Mouse (Mus musculus) brain, embryonic 14.5 days (tissue): ENCODE data around the gene Alkbh4.

ENCODE experiments used
- CTCF ChIP-seq: fragments of 200-500 bp; IDR thresholded peaks from 2 replicates; pipeline ENCODE4 v1.5.1; 2012; ENCODE audit warnings: inconsistent platforms, mild to moderate bottlenecking, moderate library complexity, borderline replicate concordance; ENCODE audit not compliant: insufficient read depth, insufficient read length; ENCODE audit errors: extremely low read depth
- POLR2A ChIP-seq: fragments of 200-500 bp; IDR thresholded peaks from 2 replicates; pipeline ENCODE4 v1.6.1; 2012; ENCODE audit warnings: mild to moderate bottlenecking, inconsistent platforms, borderline replicate concordance; ENCODE audit not compliant: poor library complexity, insufficient read depth, insufficient read length, severe bottlenecking; ENCODE audit errors: extremely low read depth

DNA sequence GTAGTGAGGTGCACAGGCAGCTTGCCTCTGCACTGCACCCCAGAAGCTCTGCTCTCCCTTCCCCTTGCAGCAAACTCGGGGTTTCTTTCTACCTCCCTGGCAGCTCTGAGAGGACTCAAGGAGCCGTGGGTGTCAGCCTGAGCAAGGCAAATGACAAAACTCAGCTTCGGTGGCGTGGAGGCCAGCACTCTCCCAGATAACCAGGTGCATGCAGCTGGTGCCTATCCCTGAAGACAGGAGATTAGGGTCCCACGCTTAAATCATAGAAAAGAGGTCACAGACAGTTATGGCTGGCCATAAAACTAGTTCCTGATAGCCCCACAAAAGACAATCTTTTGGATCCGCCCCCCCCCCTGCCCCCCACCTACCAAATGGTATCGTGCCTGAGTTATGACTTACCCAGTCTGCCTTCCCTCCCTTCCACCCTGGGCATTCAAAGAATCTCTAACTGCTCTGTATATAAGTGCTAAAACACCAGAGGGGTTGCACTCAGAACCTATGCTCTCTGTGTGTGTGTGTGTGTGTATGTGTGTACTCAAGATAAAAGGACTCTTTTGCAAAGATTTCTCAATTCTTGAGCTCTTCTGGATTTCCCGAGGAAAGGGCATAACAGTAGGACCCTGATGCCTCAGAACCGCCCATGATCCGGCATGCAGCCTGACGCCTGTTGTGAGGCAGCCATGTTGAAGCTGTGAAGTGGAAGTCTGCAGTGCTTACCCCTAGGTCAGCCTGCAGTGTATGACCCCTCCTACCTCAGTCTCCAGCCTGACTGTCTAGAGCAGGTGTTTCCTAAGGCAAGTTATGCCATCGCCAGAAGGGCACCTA is 8.9 kb downstream of the Alkbh4 start:
- TF ChIP-seq CTCF = no peak
- no peak for TF ChIP-seq POLR2A
